Mouse (Mus musculus) kidney, embryonic 15.5 days (tissue): Measurements from ENCODE around the gene Adamtsl1. TPM values are rescaled to one million over a fixed set of nuclear protein-coding genes. Genes with fewer than 3 reads are reported as not detected.
A peak's percentile ranks its signal among the peaks of the same experiment; 100 is the strongest.

Experiments
- ATAC-seq: fragments of 200-750 bp; cut with Nextera tagmentation; replicated peaks from 2 replicates; pipeline ENCODE4 v1.8.0; 2017; ENCODE audit warnings: moderate TSS enrichment; ENCODE audit not compliant: low FRiP score
- H3K27ac ChIP-seq: fragments of 300-500 bp; sonication (generic); 2 replicates; pipeline ENCODE4 v1.5.1; 2015; ENCODE audit warnings: mild to moderate bottlenecking, inconsistent platforms
- H3K27me3 ChIP-seq: fragments of 300-500 bp; sonication (generic); 2 replicates; pipeline ENCODE4 v1.6.1; 2015; ENCODE audit warnings: inconsistent platforms
- H3K36me3 ChIP-seq: fragments of 300-500 bp; sonication (generic); 2 replicates; pipeline ENCODE4 v1.6.1; 2015; ENCODE audit warnings: inconsistent platforms
- H3K4me1 ChIP-seq: fragments of 300-500 bp; sonication (generic); 2 replicates; pipeline ENCODE4 v1.6.1; 2015; ENCODE audit warnings: inconsistent platforms
- H3K4me2 ChIP-seq: fragments of 300-500 bp; sonication (generic); 2 replicates; pipeline ENCODE4 v1.6.1; 2015; ENCODE audit warnings: moderate library complexity, mild to moderate bottlenecking, inconsistent platforms
- H3K4me3 ChIP-seq: fragments of 300-500 bp; sonication (generic); replicated peaks from 2 replicates; pipeline ENCODE4 v1.5.1; 2015; ENCODE audit warnings: mild to moderate bottlenecking, inconsistent platforms
- H3K9ac ChIP-seq: fragments of 300-500 bp; sonication (generic); 2 replicates; pipeline ENCODE4 v1.6.1; 2015; ENCODE audit warnings: mild to moderate bottlenecking, inconsistent platforms
- H3K9me3 ChIP-seq: fragments of 300-500 bp; sonication (generic); replicated peaks from 2 replicates; pipeline ENCODE4 v1.6.1; 2016; ENCODE audit warnings: inconsistent platforms
- WGBS: fragments of 180-500 bp; shearing (Covaris S2); methylation state at CpG from one replicate; pipeline ENCODE4 v1.1.7; 2015; ENCODE audit warnings: mixed read lengths; 5-methylcytosine and 5-hydroxymethylcytosine counted together
- polyA plus RNA-seq: library from polyadenylated mRNA; unstranded; fragments of >200 nt; fragmentation: Nextera tagmentation; extraction: Ambion mirVana; gene quantifications from 2 replicates; pipeline ENCODE4 v1.2.1, GENCODE M21; 2015

Gene Adamtsl1
- polyA plus RNA-seq, 1 experiment from 2014 or later: 21.5 TPM

DNA sequence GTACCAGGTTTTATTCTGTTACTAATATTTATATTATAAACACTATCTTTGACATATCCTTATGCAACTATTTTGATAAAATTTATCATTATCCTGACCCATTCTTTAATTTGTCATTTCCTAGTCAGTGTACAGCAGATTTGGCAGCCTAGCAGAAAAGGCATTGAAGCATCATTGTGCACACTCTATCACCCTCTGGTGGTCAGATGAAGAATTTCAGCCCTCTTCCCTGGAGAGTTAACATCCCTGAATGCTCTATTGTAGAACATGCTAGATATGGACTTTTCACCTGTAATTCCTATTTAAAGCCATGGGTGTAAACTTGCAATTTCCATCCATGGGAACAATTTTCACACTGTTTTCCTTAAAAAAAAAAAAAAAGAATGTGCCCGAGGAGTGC is 305.2 kb downstream of the Adamtsl1 start:
- no peak overlapping the region for H3K4me3 ChIP-seq
- ATAC-seq: no peak
- no peaks in the 10 kb centered on the region for H3K27me3 ChIP-seq
- H3K4me1 ChIP-seq: no peaks in the 10 kb centered on the region
- no peak overlapping the region for H3K4me2 ChIP-seq
- H3K36me3 ChIP-seq: no peaks in the 10 kb centered on the region
- H3K27ac ChIP-seq: no peak overlapping the region
- no peaks in the 10 kb centered on the region for H3K9me3 ChIP-seq
- WGBS: 93% methylated on average over 1 of the region's 1 CpGs
- no peak overlapping the region for H3K9ac ChIP-seq

DNA sequence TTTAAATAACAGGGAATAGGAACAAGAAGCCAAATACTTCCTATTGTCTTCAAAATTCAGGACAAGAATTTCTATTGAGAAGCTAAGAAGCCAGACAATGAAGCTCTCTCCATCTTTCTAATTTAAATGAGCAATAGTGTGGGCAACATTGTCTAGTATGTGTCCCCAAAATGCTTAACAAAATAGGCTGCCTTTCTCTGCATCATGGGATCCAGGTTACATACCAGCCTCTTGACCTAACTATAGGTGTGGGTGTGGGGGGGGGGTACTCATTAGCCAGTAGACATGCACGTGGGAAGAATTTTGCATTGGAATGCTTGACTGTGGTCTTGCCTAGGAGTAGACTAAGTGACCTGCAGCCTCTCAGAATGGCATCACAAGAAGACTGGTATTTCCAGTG is 305.9 kb downstream of the Adamtsl1 start:
- Histone ChIP-seq H3K27ac (no peak overlapping the region), H3K4me3 (no peak overlapping the region), H3K9ac (no peak overlapping the region), H3K36me3 (no peaks in the 10 kb centered on the region), H3K9me3 (no peaks in the 10 kb centered on the region), H3K4me1 (no peaks in the 10 kb centered on the region), H3K4me2 (no peak overlapping the region), H3K27me3 (no peaks in the 10 kb centered on the region)
- ATAC-seq: no peak
- WGBS: 38% methylated on average over 1 of the region's 1 CpGs

DNA sequence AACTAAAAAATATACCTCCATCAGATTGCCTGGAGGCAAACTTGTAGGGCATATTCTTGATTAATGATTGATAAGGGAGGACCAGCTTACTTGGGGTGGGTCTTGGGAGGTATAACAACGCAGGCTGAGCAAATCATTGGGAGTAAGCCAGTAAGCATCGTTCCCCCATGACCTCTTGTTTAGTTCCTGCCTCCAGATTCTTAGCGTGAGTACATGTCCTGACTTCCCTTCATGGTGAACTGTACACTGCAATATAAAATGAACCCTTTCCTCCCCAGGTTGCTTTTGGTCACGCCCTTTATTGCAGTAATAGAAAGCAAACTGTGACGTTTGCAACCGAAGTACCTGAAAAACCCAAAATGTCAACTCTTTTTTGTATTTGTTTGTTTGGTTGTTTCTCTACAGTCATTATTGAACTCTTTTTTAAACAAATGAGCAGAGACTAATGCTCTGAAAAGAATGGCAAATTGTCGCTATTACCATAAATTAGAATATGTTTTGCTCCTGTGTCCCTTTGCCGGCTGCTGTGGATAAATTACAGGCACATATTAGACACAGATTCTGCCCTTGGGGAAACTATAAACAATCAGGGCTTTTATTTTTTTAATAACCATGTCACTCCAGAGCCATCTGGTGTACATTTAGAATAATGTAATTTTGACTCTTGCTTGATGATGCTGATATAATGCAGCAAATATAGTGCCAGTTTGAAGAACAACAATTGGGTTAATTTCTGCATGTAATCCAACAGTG is 310.2 kb downstream of the Adamtsl1 start:
- H3K27me3 ChIP-seq: no peaks in the 10 kb centered on the region
- H3K9me3 ChIP-seq: no peaks in the 10 kb centered on the region
- H3K4me2 ChIP-seq: no peak overlapping the region
- no peaks in the 10 kb centered on the region for H3K36me3 ChIP-seq
- H3K27ac ChIP-seq: no peak overlapping the region
- WGBS: 60% methylated on average over 8 of the region's 8 CpGs
- no peaks in the 10 kb centered on the region for H3K4me1 ChIP-seq
- no peak for ATAC-seq
- no peak overlapping the region for H3K4me3 ChIP-seq
- no peak overlapping the region for H3K9ac ChIP-seq

DNA sequence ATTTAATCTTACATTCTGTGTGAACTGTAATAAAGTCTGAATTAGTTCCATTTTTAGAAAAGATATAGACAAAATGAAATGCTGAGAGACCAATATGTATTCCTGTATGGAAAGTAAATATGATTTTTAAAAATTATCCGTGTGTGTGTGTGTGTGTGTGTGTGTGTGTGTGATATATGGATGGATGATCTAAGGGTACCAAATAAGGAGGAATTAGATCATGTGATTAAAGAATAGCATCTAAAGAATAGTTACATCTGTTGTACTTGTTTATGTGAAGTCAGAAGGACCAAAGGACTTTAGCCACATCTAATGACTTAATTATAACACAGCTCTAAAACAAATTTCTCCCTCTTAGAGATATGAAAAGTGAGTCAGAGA is 310.7 kb downstream of the Adamtsl1 start:
- Histone ChIP-seq H3K27me3 (no peaks in the 10 kb centered on the region), H3K4me3 (no peak overlapping the region), H3K9me3 (no peaks in the 10 kb centered on the region), H3K27ac (no peak overlapping the region), H3K4me2 (no peak overlapping the region), H3K36me3 (no peaks in the 10 kb centered on the region), H3K4me1 (no peaks in the 10 kb centered on the region), H3K9ac (no peak overlapping the region)
- no peak for ATAC-seq
- 69% methylated on average over 1 of the region's 1 CpGs for WGBS

DNA sequence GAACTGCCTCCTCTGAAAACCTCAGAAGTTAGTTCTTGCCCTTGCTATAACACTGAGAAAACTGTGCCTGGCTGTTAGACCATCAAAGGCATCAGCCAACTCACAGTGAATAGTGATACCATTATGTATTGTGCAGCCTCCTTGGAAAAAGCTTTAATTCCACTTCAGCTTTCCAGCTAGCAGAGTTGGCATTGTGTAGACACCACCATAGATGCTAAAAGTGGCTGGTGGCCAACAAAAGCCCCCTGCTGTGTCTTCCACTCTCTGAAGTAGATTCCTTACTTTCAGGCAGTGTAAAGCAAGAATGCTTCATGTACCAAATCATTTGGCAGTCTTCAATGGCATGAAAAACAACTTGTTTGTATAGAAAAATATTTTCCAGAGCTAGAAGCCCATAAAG is 323.1 kb downstream of the Adamtsl1 start:
- H3K27me3 ChIP-seq: no peaks in the 10 kb centered on the region
- no peak overlapping the region for H3K27ac ChIP-seq
- no peak for ATAC-seq

DNA sequence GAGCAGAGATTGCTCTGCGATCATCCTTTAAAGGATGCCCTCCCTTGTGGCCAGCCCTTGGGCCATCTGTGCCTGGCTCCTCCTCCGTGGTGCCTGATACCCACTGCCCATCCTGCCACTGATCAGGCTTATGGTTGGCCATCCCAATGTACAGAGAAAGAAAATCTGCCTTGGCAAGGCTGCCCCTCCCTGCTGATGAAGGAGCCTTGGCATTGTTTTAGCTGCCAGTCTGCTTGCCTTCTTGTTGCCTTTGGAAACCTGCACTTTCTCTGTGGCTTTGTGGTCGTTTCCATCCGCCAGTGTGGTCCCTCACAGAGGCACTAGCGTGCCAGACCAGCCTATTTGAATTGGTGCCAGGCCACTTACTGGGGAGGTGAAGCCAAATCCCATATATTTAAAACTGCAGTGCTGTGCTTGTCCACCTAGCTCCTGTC is 323.6 kb downstream of the Adamtsl1 start:
- Histone ChIP-seq H3K9me3 (no peaks in the 10 kb centered on the region), H3K27me3 (no peaks in the 10 kb centered on the region), H3K4me1 (peaks cover 4% of the 10 kb centered on the region; the same call in 1 of the 2 replicates), H3K4me2 (no peak overlapping the region), H3K36me3 (no peaks in the 10 kb centered on the region), H3K4me3 (no peak overlapping the region), H3K27ac (no peak overlapping the region), H3K9ac (no peak overlapping the region)
- 48% methylated on average over 5 of the region's 5 CpGs for WGBS
- no peak for ATAC-seq

More for the DNA sequence above, 323.1 kb downstream of the Adamtsl1 start:
- Histone ChIP-seq H3K9me3 (no peaks in the 10 kb centered on the region), H3K9ac (no peak overlapping the region), H3K36me3 (no peaks in the 10 kb centered on the region), H3K4me2 (no peak overlapping the region), H3K4me1 (peaks cover 4% of the 10 kb centered on the region; the same call in 1 of the 2 replicates), H3K4me3 (no peak overlapping the region)

DNA sequence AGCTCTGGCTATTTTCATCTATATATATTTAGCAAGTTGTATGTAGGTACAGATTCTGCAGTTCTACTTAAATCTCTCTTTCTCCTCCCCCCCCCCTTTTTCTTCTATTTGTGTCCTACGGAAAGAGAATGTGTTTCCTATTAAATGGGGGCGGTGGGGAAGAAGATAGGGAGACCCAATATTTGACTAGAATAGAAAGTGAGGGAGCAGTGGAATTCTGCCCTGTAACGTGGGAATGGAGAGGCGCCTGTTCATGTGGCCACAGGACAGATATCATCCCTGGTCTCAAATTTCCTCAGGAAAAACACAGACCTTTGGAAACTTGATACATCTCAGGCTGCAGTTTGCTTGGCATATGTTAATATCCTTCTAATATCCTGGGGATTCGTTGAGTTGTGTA is 324.1 kb downstream of the Adamtsl1 start:
- no peak overlapping the region for H3K4me3 ChIP-seq
- 38% methylated on average over 5 of the region's 5 CpGs for WGBS
- H3K27ac ChIP-seq: no peak overlapping the region
- H3K4me2 ChIP-seq: no peak overlapping the region
- no peaks in the 10 kb centered on the region for H3K27me3 ChIP-seq
- H3K4me1 ChIP-seq: peaks cover 4% of the 10 kb centered on the region; the same call in 1 of the 2 replicates
- no peak for ATAC-seq
- no peak overlapping the region for H3K9ac ChIP-seq
- no peaks in the 10 kb centered on the region for H3K36me3 ChIP-seq
- H3K9me3 ChIP-seq: no peaks in the 10 kb centered on the region

DNA sequence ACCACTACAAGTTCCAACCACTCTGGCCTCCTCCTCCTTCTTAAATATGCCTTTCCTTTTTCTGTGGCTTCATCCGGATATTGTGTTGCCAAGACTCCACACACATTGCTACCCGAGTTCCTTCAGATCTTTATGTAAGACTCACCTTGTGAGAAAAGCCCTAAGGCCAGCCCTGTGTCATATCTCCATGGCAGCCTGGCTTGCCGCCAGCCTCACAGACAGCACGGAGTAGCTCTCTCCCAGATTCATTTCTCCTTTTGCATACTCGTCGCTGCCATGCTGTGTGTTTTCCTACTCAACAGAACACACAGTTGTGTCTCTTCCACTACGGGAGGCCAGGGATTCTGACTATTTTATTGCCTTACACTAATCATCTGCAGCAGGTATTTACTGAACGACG is 328.1 kb downstream of the Adamtsl1 start:
- Histone ChIP-seq H3K9me3 (no peaks in the 10 kb centered on the region), H3K27ac (no peak overlapping the region), H3K4me2 (no peak overlapping the region), H3K4me3 (no peak overlapping the region), H3K36me3 (no peaks in the 10 kb centered on the region), H3K9ac (no peak overlapping the region), H3K4me1 (peaks cover 4% of the 10 kb centered on the region; the same call in 1 of the 2 replicates), H3K27me3 (no peaks in the 10 kb centered on the region)
- ATAC-seq: no peak
- WGBS: 71% methylated on average over 9 of the region's 9 CpGs

DNA sequence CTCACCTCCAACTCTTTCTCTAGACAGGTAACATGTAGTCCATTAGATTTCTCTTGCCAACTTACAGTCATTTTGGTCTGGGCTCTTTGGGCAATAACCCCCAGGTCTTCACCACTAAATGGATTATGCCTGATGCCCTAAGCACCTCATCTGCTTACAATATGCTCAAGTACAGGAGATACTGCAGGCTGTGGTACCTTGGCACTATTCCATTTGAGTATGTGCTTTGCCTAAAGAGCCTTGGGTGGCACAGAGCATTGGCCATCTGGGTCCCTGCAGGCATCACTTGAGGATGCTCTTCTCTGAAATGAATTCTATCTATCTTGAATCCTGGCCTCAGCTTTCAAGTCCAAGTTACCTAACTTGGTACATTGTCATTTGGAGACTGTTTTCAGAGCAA is 330.4 kb downstream of the Adamtsl1 start:
- H3K27ac ChIP-seq: no peak overlapping the region
- no peaks in the 10 kb centered on the region for H3K36me3 ChIP-seq
- H3K4me1 ChIP-seq: no peaks in the 10 kb centered on the region
- no peaks in the 10 kb centered on the region for H3K9me3 ChIP-seq
- H3K4me2 ChIP-seq: no peak overlapping the region
- H3K9ac ChIP-seq: no peak overlapping the region
- H3K4me3 ChIP-seq: no peak overlapping the region
- ATAC-seq: no peak
- no peaks in the 10 kb centered on the region for H3K27me3 ChIP-seq

DNA sequence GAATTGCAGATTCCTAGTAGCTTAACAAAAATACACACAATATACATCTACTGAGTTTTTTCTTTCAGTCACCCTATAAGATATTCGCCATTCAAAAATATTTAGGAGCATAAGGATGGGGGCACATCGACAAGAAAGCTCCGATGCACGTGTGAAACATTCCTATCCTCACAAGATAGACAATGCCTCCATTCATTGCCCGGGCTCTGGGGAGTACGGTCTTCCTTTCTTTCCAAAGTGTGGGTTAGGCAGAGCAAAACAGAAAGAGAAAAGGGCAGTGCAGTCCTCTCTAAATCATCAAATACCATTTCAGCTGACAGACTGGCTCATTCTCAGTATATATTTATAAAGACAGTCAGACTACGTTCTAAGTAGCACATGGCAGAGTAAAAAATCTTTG is 332.0 kb downstream of the Adamtsl1 start:
- H3K27ac ChIP-seq: no peak overlapping the region
- 61% methylated on average over 7 of the region's 7 CpGs for WGBS
- H3K9me3 ChIP-seq: no peaks in the 10 kb centered on the region
- H3K4me2 ChIP-seq: no peak overlapping the region
- no peak for ATAC-seq
- no peaks in the 10 kb centered on the region for H3K27me3 ChIP-seq
- no peak overlapping the region for H3K9ac ChIP-seq
- no peak overlapping the region for H3K4me3 ChIP-seq
- no peaks in the 10 kb centered on the region for H3K4me1 ChIP-seq
- no peaks in the 10 kb centered on the region for H3K36me3 ChIP-seq

DNA sequence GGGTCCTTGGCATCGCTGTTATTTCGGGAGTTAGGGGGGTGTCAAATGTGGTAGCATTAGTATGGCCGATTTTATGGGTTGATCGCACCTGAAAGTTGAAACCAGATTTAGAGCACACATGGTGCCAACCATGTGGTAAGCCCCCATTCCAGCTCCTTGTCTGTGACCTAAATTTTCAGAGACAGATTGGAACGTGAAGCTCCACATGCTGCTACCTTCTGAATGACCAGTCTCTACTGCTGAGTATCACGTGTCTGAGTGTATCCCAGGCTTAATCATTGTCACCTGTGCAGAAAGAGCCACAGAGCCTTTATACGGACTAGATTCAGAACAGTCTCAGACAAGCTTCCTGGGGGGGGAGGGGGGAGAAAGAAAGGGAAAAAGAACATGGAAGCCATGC is 339.4 kb downstream of the Adamtsl1 start:
- 85% methylated on average over 7 of the region's 7 CpGs for WGBS
- no peak overlapping the region for H3K27ac ChIP-seq
- H3K9ac ChIP-seq: no peak overlapping the region
- H3K4me3 ChIP-seq: no peak overlapping the region
- no peak overlapping the region for H3K4me2 ChIP-seq
- no peaks in the 10 kb centered on the region for H3K9me3 ChIP-seq
- H3K36me3 ChIP-seq: no peaks in the 10 kb centered on the region
- no peak for ATAC-seq
- H3K4me1 ChIP-seq: no peaks in the 10 kb centered on the region
- H3K27me3 ChIP-seq: no peaks in the 10 kb centered on the region

DNA sequence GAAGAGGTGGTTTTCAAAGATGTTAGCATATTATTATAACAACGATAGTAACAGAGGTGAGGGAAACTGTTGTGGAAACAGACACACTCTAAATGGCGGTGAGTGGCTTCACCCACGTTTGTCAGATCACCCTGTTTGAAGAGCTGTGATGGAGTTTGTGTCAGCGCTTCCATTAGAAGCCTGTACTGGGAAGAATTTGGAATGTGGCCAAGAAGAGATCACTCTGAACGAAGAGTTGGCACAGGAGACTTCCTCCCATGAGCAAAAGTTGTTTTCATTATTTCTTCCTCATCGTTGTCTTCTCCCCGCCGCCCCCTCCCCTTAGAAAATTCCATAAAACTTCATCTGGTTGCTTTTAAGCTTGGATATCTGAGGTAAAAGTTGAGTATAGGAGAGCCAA is 340.5 kb downstream of the Adamtsl1 start:
- Histone ChIP-seq H3K4me3 (no peak overlapping the region), H3K9me3 (no peaks in the 10 kb centered on the region), H3K36me3 (no peaks in the 10 kb centered on the region), H3K27ac (no peak overlapping the region), H3K4me2 (no peak overlapping the region), H3K9ac (no peak overlapping the region), H3K4me1 (no peaks in the 10 kb centered on the region), H3K27me3 (no peaks in the 10 kb centered on the region)
- no peak for ATAC-seq
- WGBS: 57% methylated on average over 8 of the region's 8 CpGs

DNA sequence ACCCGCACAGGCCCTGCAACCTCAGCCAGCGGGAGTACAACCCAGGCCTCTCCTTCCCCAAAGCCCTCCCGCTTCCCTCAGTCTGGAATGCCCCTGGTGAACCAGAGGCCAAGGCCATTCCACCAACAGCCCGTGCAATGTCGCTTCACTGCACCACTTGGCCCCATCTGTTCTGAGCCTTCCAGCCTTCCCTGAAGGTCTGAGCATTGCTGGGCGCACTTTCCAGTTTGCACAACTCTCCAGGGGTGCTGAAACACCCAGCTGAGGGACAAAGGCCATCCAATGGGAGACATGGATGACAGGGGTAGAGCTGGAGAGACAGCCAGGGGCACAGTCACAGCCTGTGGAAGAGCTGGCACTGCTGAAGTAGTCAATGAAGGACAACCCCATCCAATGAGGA is 365.4 kb downstream of the Adamtsl1 start:
- no peaks in the 10 kb centered on the region for H3K9me3 ChIP-seq
- H3K27me3 ChIP-seq: no peaks in the 10 kb centered on the region
- no peak for ATAC-seq
- 50% methylated on average over 6 of the region's 6 CpGs for WGBS
- no peaks in the 10 kb centered on the region for H3K36me3 ChIP-seq
- no peak overlapping the region for H3K4me3 ChIP-seq
- 0 out of 2 replicates have a peak overlapping the region, but pooled peaks have one; percentile 6 for H3K27ac ChIP-seq
- H3K4me2 ChIP-seq: no peak overlapping the region
- no peak overlapping the region for H3K9ac ChIP-seq
- H3K4me1 ChIP-seq: peaks cover 10% of the 10 kb centered on the region; the same call in 1 of the 2 replicates
